Mouse (Mus musculus): Measurements from ENCODE around the gene Arid3b. TPM values are rescaled to one million over a fixed set of nuclear protein-coding genes. Genes with fewer than 3 reads are reported as not detected.
A peak's percentile ranks its signal among the peaks of the same experiment; 100 is the strongest.

The Arid3b gene
- polyA plus RNA-seq, 1 experiment = 93.0 TPM

- Histone ChIP-seq H3K27ac (ENCODE audit: insufficient read depth, low read length) (no peak overlapping the region), H3K36me3 (ENCODE audit: control insufficient read depth, insufficient read depth, low read length, poor library complexity, severe bottlenecking) (peaks cover 5% of the 10 kb centered on the region; the same call in 1 of the 2 replicates), H3K9me3 (replicated peaks; ENCODE audit: control insufficient read depth, insufficient read depth, low read length, poor library complexity, severe bottlenecking) (no peaks in the 10 kb centered on the region), H3K9ac (ENCODE audit: low read depth, poor library complexity, severe bottlenecking) (peak overlapping the region; percentile 91; the same call in 1 of the 2 replicates), H3K27me3 (ENCODE audit: control insufficient read depth, insufficient read depth, low read length, poor library complexity, severe bottlenecking) (no peaks in the 10 kb centered on the region), H3K4me1 (ENCODE audit: control insufficient read depth, insufficient read depth, low read length) (peaks cover 4% of the 10 kb centered on the region), H3K4me3 (ENCODE audit: low read depth, low read length) (no peak overlapping the region; the same call in 1 of the 2 replicates)
- TF ChIP-seq POLR2A (IDR thresholded peaks at IDR 0.05; ENCODE audit: insufficient read depth, low read length) (no peak), CTCF (IDR thresholded peaks at IDR 0.05; ENCODE audit: low read depth, low read length) (no peak), EP300 (IDR thresholded peaks at IDR 0.05; ENCODE audit: insufficient read depth, low read depth, low read length) (no peak)
Observed at GRCm38 (mm10) chr9:57834629-57835417, 1.8 kb downstream of the Arid3b start.

- peaks cover 5% of the 10 kb centered on the region; the same call in 1 of the 2 replicates for H3K36me3 ChIP-seq (ENCODE audit: control insufficient read depth, insufficient read depth, low read length, poor library complexity, severe bottlenecking)
- no peaks in the 10 kb centered on the region for H3K9me3 ChIP-seq (replicated peaks; ENCODE audit: control insufficient read depth, insufficient read depth, low read length, poor library complexity, severe bottlenecking)
- no peaks in the 10 kb centered on the region for H3K27me3 ChIP-seq (ENCODE audit: control insufficient read depth, insufficient read depth, low read length, poor library complexity, severe bottlenecking)
- H3K4me1 ChIP-seq (ENCODE audit: control insufficient read depth, insufficient read depth, low read length) = peaks cover 4% of the 10 kb centered on the region
- H3K27ac ChIP-seq (ENCODE audit: insufficient read depth, low read length) = no peak overlapping the region
- TF ChIP-seq POLR2A (IDR thresholded peaks at IDR 0.05; ENCODE audit: insufficient read depth, low read length) = no peak
- no peak overlapping the region for H3K4me3 ChIP-seq (ENCODE audit: low read depth, low read length)
- H3K9ac ChIP-seq (ENCODE audit: low read depth, poor library complexity, severe bottlenecking) = no peak overlapping the region
Observed at GRCm38 (mm10) chr9:57833762-57834471, 2.7 kb downstream of the Arid3b start.

GRCm38 (mm10) chr9:57831267-57832082 lies 5.1 kb downstream of the Arid3b start:
- H3K9ac ChIP-seq (ENCODE audit: low read depth, poor library complexity, severe bottlenecking) = peak overlapping the region; percentile 34; the same call in 1 of the 2 replicates
- peaks cover 5% of the 10 kb centered on the region; the same call in 1 of the 2 replicates for H3K36me3 ChIP-seq (ENCODE audit: control insufficient read depth, insufficient read depth, low read length, poor library complexity, severe bottlenecking)
- H3K27me3 ChIP-seq (ENCODE audit: control insufficient read depth, insufficient read depth, low read length, poor library complexity, severe bottlenecking) = no peaks in the 10 kb centered on the region
- peaks cover 4% of the 10 kb centered on the region for H3K4me1 ChIP-seq (ENCODE audit: control insufficient read depth, insufficient read depth, low read length)
- TF ChIP-seq POLR2A (IDR thresholded peaks at IDR 0.05; ENCODE audit: insufficient read depth, low read length) = no peak
- TF ChIP-seq EP300 (IDR thresholded peaks at IDR 0.05; ENCODE audit: insufficient read depth, low read depth, low read length) = 0 out of 2 replicates have a peak, but pooled peaks have one; percentile 35
- no peaks in the 10 kb centered on the region for H3K9me3 ChIP-seq (replicated peaks; ENCODE audit: control insufficient read depth, insufficient read depth, low read length, poor library complexity, severe bottlenecking)
- peak overlapping the region; percentile 45 for H3K4me3 ChIP-seq (ENCODE audit: low read depth, low read length)
- peak overlapping the region; percentile 39; the same call in 1 of the 2 replicates for H3K27ac ChIP-seq (ENCODE audit: insufficient read depth, low read length)

GRCm38 (mm10) chr9:57829812-57830557 lies 6.6 kb downstream of the Arid3b start:
- Histone ChIP-seq H3K36me3 (ENCODE audit: control insufficient read depth, insufficient read depth, low read length, poor library complexity, severe bottlenecking) (peaks cover 9% of the 10 kb centered on the region; the same call in 1 of the 2 replicates), H3K27ac (ENCODE audit: insufficient read depth, low read length) (peak overlapping the region; percentile 83), H3K9me3 (replicated peaks; ENCODE audit: control insufficient read depth, insufficient read depth, low read length, poor library complexity, severe bottlenecking) (no peaks in the 10 kb centered on the region), H3K9ac (ENCODE audit: low read depth, poor library complexity, severe bottlenecking) (peak overlapping the region; percentile 43), H3K4me1 (ENCODE audit: control insufficient read depth, insufficient read depth, low read length) (peaks cover 2% of the 10 kb centered on the region), H3K27me3 (ENCODE audit: control insufficient read depth, insufficient read depth, low read length, poor library complexity, severe bottlenecking) (no peaks in the 10 kb centered on the region), H3K4me3 (ENCODE audit: low read depth, low read length) (0 out of 2 replicates have a peak overlapping the region, but pooled peaks have one; percentile 18)
- TF ChIP-seq CTCF (IDR thresholded peaks at IDR 0.05; ENCODE audit: low read depth, low read length) (no peak), EP300 (IDR thresholded peaks at IDR 0.05; ENCODE audit: insufficient read depth, low read depth, low read length) (peak; percentile 75; the same call in 1 of the 2 replicates), POLR2A (IDR thresholded peaks at IDR 0.05; ENCODE audit: insufficient read depth, low read length) (no peak)

- H3K27ac ChIP-seq (ENCODE audit: insufficient read depth, low read length) = no peak overlapping the region
- no peak overlapping the region for H3K9ac ChIP-seq (ENCODE audit: low read depth, poor library complexity, severe bottlenecking)
- H3K36me3 ChIP-seq (ENCODE audit: control insufficient read depth, insufficient read depth, low read length, poor library complexity, severe bottlenecking) = 0 out of 2 replicates have a peak, but pooled peaks cover 4% of the 10 kb centered on the region
- no peak for TF ChIP-seq POLR2A (IDR thresholded peaks at IDR 0.05; ENCODE audit: insufficient read depth, low read length)
- TF ChIP-seq CTCF (IDR thresholded peaks at IDR 0.05; ENCODE audit: low read depth, low read length) = no peak
- TF ChIP-seq EP300 (IDR thresholded peaks at IDR 0.05; ENCODE audit: insufficient read depth, low read depth, low read length) = no peak
- peaks cover 4% of the 10 kb centered on the region for H3K4me1 ChIP-seq (ENCODE audit: control insufficient read depth, insufficient read depth, low read length)
- no peak overlapping the region for H3K4me3 ChIP-seq (ENCODE audit: low read depth, low read length)
- no peaks in the 10 kb centered on the region for H3K27me3 ChIP-seq (ENCODE audit: control insufficient read depth, insufficient read depth, low read length, poor library complexity, severe bottlenecking)
- H3K9me3 ChIP-seq (replicated peaks; ENCODE audit: control insufficient read depth, insufficient read depth, low read length, poor library complexity, severe bottlenecking) = no peaks in the 10 kb centered on the region
Observed at GRCm38 (mm10) chr9:57823397-57823796, 13.2 kb downstream of the Arid3b start.

All from ES-Bruce4 (cell line).